Mouse (Mus musculus) midbrain, embryonic 11.5 days (tissue): ENCODE measurements at regions not wholly inside any gene's neighbourhood (a gene's known extent, or its start where the extent isn't known, plus 50 kb on each side); places are given as distances from the start of the nearest gene placed in this dataset.
A peak's percentile ranks its signal among the peaks of the same experiment; 100 is the strongest.

ENCODE experiments used
- ATAC-seq: fragments of 200-750 bp; cut with Nextera tagmentation; 2 replicates; pipeline ENCODE4 v1.8.0; 2017; ENCODE audit warnings: moderate TSS enrichment, moderate library complexity; ENCODE audit not compliant: low FRiP score
- DNase-seq: peaks from one replicate; pipeline ENCODE4 v3.0.0; 2015; ENCODE audit warnings: low spot score; ENCODE audit errors: missing footprints
- H3K27ac ChIP-seq: fragments of 300-500 bp; sonication (generic); 2 replicates; pipeline ENCODE4 v1.5.1; 2014; ENCODE audit warnings: low read depth, low read length
- H3K27me3 ChIP-seq: fragments of 300-500 bp; sonication (generic); 2 replicates; pipeline ENCODE4 v1.6.1; 2014; ENCODE audit warnings: mild to moderate bottlenecking, low read length, moderate library complexity, mixed read lengths; ENCODE audit not compliant: control insufficient read depth, insufficient read depth
- H3K36me3 ChIP-seq: fragments of 300-500 bp; sonication (generic); 2 replicates; pipeline ENCODE4 v1.6.1; 2014; ENCODE audit warnings: mild to moderate bottlenecking, low read length, moderate library complexity, mixed read lengths; ENCODE audit not compliant: control insufficient read depth, insufficient read depth
- H3K4me1 ChIP-seq: fragments of 300-500 bp; sonication (generic); 2 replicates; pipeline ENCODE4 v1.6.1; 2014; ENCODE audit warnings: low read length; ENCODE audit not compliant: control insufficient read depth, insufficient read depth
- H3K4me2 ChIP-seq: fragments of 300-500 bp; sonication (generic); 2 replicates; pipeline ENCODE4 v1.6.1; 2014; ENCODE audit warnings: mild to moderate bottlenecking, moderate library complexity
- H3K4me3 ChIP-seq: fragments of 300-500 bp; sonication (generic); 2 replicates; pipeline ENCODE4 v1.5.1; 2014; ENCODE audit warnings: low read depth, low read length
- H3K9ac ChIP-seq: fragments of 300-500 bp; sonication (generic); 2 replicates; pipeline ENCODE4 v1.6.1; 2014; ENCODE audit warnings: low read length
- H3K9me3 ChIP-seq: fragments of 300-500 bp; sonication (generic); 2 replicates; pipeline ENCODE4 v1.6.1; 2016; ENCODE audit warnings: low read length; ENCODE audit not compliant: control insufficient read depth
- WGBS: fragments of 180-500 bp; shearing (Covaris S2); extraction: QIAGEN DNeasy Blood & Tissue Kit; methylation state at CpG from one replicate; pipeline ENCODE4 v1.1.7; 2014; 5-methylcytosine and 5-hydroxymethylcytosine counted together

GRCm38 (mm10) chr1:41035085-41035880 is 229.9 kb downstream of the Tmem182 start:
- H3K9me3 ChIP-seq: no peaks in the 10 kb centered on the region
- no peaks in the 10 kb centered on the region for H3K4me1 ChIP-seq
- WGBS: 81% methylated on average over 22 of the region's 22 CpGs
- no peak overlapping the region for H3K9ac ChIP-seq
- H3K4me2 ChIP-seq: no peak overlapping the region
- H3K4me3 ChIP-seq: no peak overlapping the region
- no peaks in the 10 kb centered on the region for H3K36me3 ChIP-seq
- DNase-seq (no peak), ATAC-seq (no peak)
- H3K27ac ChIP-seq: no peak overlapping the region
- no peaks in the 10 kb centered on the region for H3K27me3 ChIP-seq

- Histone ChIP-seq H3K36me3 (no peaks in the 10 kb centered on the region), H3K9me3 (no peaks in the 10 kb centered on the region), H3K4me2 (no peak overlapping the region), H3K4me1 (no peaks in the 10 kb centered on the region), H3K27me3 (no peaks in the 10 kb centered on the region), H3K9ac (no peak overlapping the region), H3K27ac (no peak overlapping the region), H3K4me3 (no peak overlapping the region)
- no peak for DNase-seq
- ATAC-seq: no peak
- WGBS: 73% methylated on average over 12 of the region's 12 CpGs
These were observed 231.5 kb downstream of the Tmem182 start for GRCm38 (mm10) chr1:41036940-41037339.

GRCm38 (mm10) chr1:41054426-41054955 is 249.1 kb downstream of the Tmem182 start:
- Histone ChIP-seq H3K27me3 (no peaks in the 10 kb centered on the region), H3K9me3 (no peaks in the 10 kb centered on the region), H3K9ac (no peak overlapping the region), H3K4me3 (no peak overlapping the region), H3K36me3 (no peaks in the 10 kb centered on the region), H3K4me2 (no peak overlapping the region), H3K4me1 (no peaks in the 10 kb centered on the region), H3K27ac (no peak overlapping the region)
- no peak for DNase-seq
- ATAC-seq: no peak
- WGBS: 93% methylated on average over 5 of the region's 5 CpGs

GRCm38 (mm10) chr1:41055761-41056160 is 250.4 kb downstream of the Tmem182 start:
- no peak for ATAC-seq
- no peak for DNase-seq
- Histone ChIP-seq H3K4me2 (no peak overlapping the region), H3K27ac (no peak overlapping the region), H3K4me1 (no peaks in the 10 kb centered on the region), H3K9me3 (no peaks in the 10 kb centered on the region), H3K36me3 (no peaks in the 10 kb centered on the region), H3K9ac (no peak overlapping the region), H3K4me3 (no peak overlapping the region), H3K27me3 (no peaks in the 10 kb centered on the region)
- WGBS: 89% methylated on average over 10 of the region's 10 CpGs

GRCm38 (mm10) chr1:41065130-41065529 is 259.7 kb downstream of the Tmem182 start:
- no peak for ATAC-seq
- no peak overlapping the region for H3K4me2 ChIP-seq
- no peaks in the 10 kb centered on the region for H3K4me1 ChIP-seq
- no peaks in the 10 kb centered on the region for H3K27me3 ChIP-seq
- H3K36me3 ChIP-seq: no peaks in the 10 kb centered on the region
- 92% methylated on average over 10 of the region's 10 CpGs for WGBS
- H3K9ac ChIP-seq: no peak overlapping the region
- no peaks in the 10 kb centered on the region for H3K9me3 ChIP-seq
- no peak overlapping the region for H3K4me3 ChIP-seq
- DNase-seq: no peak
- no peak overlapping the region for H3K27ac ChIP-seq

GRCm38 (mm10) chr1:41104869-41105268 is 299.5 kb downstream of the Tmem182 start:
- ATAC-seq: no peak
- 96% methylated on average over 5 of the region's 5 CpGs for WGBS
- no peak overlapping the region for H3K9ac ChIP-seq

GRCm38 (mm10) chr1:41121636-41122175 is 316.3 kb downstream of the Tmem182 start:
- Histone ChIP-seq H3K4me3 (no peak overlapping the region), H3K27ac (no peak overlapping the region), H3K4me1 (no peaks in the 10 kb centered on the region), H3K4me2 (no peak overlapping the region), H3K9me3 (peaks cover 2% of the 10 kb centered on the region; the same call in 1 of the 2 replicates), H3K36me3 (no peaks in the 10 kb centered on the region), H3K27me3 (no peaks in the 10 kb centered on the region), H3K9ac (no peak overlapping the region)
- DNase-seq: no peak
- 74% methylated on average over 5 of the region's 5 CpGs for WGBS
- ATAC-seq: no peak

More at GRCm38 (mm10) chr1:41104869-41105268, 299.5 kb downstream of the Tmem182 start:
- H3K36me3 ChIP-seq: no peaks in the 10 kb centered on the region
- no peaks in the 10 kb centered on the region for H3K4me1 ChIP-seq
- H3K27me3 ChIP-seq: no peaks in the 10 kb centered on the region
- H3K4me3 ChIP-seq: no peak overlapping the region
- no peaks in the 10 kb centered on the region for H3K9me3 ChIP-seq
- no peak for DNase-seq
- H3K4me2 ChIP-seq: no peak overlapping the region
- no peak overlapping the region for H3K27ac ChIP-seq

GRCm38 (mm10) chr1:41131410-41131809 is 326.0 kb downstream of the Tmem182 start:
- H3K4me3 ChIP-seq: no peak overlapping the region
- H3K4me1 ChIP-seq: no peaks in the 10 kb centered on the region; the same call in 1 of the 2 replicates
- no peaks in the 10 kb centered on the region for H3K27me3 ChIP-seq
- H3K9me3 ChIP-seq: no peaks in the 10 kb centered on the region
- WGBS: 8% methylated on average over 9 of the region's 9 CpGs
- ATAC-seq: no peak
- H3K9ac ChIP-seq: no peak overlapping the region
- peak; percentile 84 for DNase-seq
- no peaks in the 10 kb centered on the region for H3K36me3 ChIP-seq
- no peak overlapping the region for H3K27ac ChIP-seq
- no peak overlapping the region for H3K4me2 ChIP-seq

- Histone ChIP-seq H3K36me3 (no peaks in the 10 kb centered on the region), H3K4me2 (no peak overlapping the region), H3K9me3 (no peaks in the 10 kb centered on the region), H3K27me3 (no peaks in the 10 kb centered on the region), H3K27ac (no peak overlapping the region), H3K4me1 (no peaks in the 10 kb centered on the region; the same call in 1 of the 2 replicates), H3K9ac (no peak overlapping the region), H3K4me3 (no peak overlapping the region)
- WGBS: 29% methylated on average over 1 of the region's 1 CpGs
- ATAC-seq: no peak
- no peak for DNase-seq
These were observed 327.7 kb downstream of the Tmem182 start for GRCm38 (mm10) chr1:41133143-41133542.
